In genomic region chr5:98173694-98174093, GRCm38 (mm10) we compare ENCODE assay signal across 35 mouse cellular contexts. TPM values are rescaled to one million over a fixed set of nuclear protein-coding genes. Genes with fewer than 3 reads are reported as not detected.
"Had no signal": no experiment of that assay in that cellular context is flagged by ENCODE, and none has a peak within 500 bp of the region (broad histone marks: within the 10 kb centered on the region; RNA-seq: fewer than 3 reads in every experiment).

No protein-coding gene starts in this region.

- DNase-seq: liver; liver, embryonic 13.5 days; liver, postnatal 0 days; lung, adult 18-20 months; lung, adult 2 months; lung, embryonic 14.5 days; lung, postnatal 10 days; lung, postnatal 14 days; lung, postnatal 36 days; lung, postnatal 4 days; midbrain, embryonic 14.5 days had no signal

- H3K27ac ChIP-seq: limb, embryonic 10.5 days; limb, embryonic 12.5 days; limb, embryonic 13.5 days; limb, embryonic 15.5 days; liver, embryonic 12.5 days; liver, embryonic 13.5 days; liver, embryonic 14.5 days; liver, embryonic 15.5 days; lung, embryonic 15.5 days; macrophage; midbrain, embryonic 10.5 days; midbrain, embryonic 12.5 days; midbrain, embryonic 13.5 days; midbrain, embryonic 15.5 days; neural tube, embryonic 12.5 days had no signal

- H3K9ac ChIP-seq: limb, embryonic 12.5 days; limb, embryonic 13.5 days; limb, embryonic 15.5 days; liver, embryonic 12.5 days; liver, embryonic 13.5 days; liver, embryonic 14.5 days; liver, embryonic 15.5 days; liver, postnatal 0 days; lung, embryonic 14.5 days; lung, embryonic 15.5 days; midbrain, embryonic 12.5 days; midbrain, embryonic 13.5 days; midbrain, embryonic 15.5 days; neural tube, embryonic 12.5 days had no signal

- H3K36me3 ChIP-seq: limb, embryonic 10.5 days; limb, embryonic 12.5 days; limb, embryonic 13.5 days; limb, embryonic 15.5 days; liver, embryonic 12.5 days; liver, embryonic 13.5 days; liver, embryonic 15.5 days; lung, embryonic 15.5 days; midbrain, embryonic 10.5 days; midbrain, embryonic 12.5 days; midbrain, embryonic 13.5 days; midbrain, embryonic 15.5 days; neural tube, embryonic 12.5 days had no signal

- H3K4me3 ChIP-seq: limb, embryonic 10.5 days; limb, embryonic 12.5 days; limb, embryonic 13.5 days; limb, embryonic 15.5 days; liver, embryonic 12.5 days; liver, embryonic 13.5 days; liver, embryonic 15.5 days; lung, embryonic 15.5 days; megakaryocyte, embryonic 14.5 days; midbrain, embryonic 10.5 days; midbrain, embryonic 12.5 days; midbrain, embryonic 13.5 days; midbrain, embryonic 15.5 days; myocyte; neural tube, embryonic 12.5 days had no signal

- H3K4me2 ChIP-seq: limb, embryonic 12.5 days; limb, embryonic 13.5 days; limb, embryonic 15.5 days; liver, embryonic 11.5 days; liver, embryonic 12.5 days; liver, embryonic 13.5 days; liver, embryonic 15.5 days; lung, embryonic 14.5 days; lung, embryonic 15.5 days; midbrain, embryonic 11.5 days; midbrain, embryonic 12.5 days; midbrain, embryonic 13.5 days; midbrain, embryonic 15.5 days; neural tube, embryonic 12.5 days had no signal

- H3K9me3 ChIP-seq: limb, embryonic 10.5 days; limb, embryonic 12.5 days; limb, embryonic 13.5 days; limb, embryonic 15.5 days; liver, embryonic 12.5 days; liver, embryonic 13.5 days; liver, embryonic 15.5 days; lung, embryonic 15.5 days; midbrain, embryonic 10.5 days; midbrain, embryonic 12.5 days; midbrain, embryonic 13.5 days; midbrain, embryonic 15.5 days; neural tube, embryonic 12.5 days had no signal

- H3K4me1 ChIP-seq: liver, embryonic 13.5 days; liver, embryonic 15.5 days had no signal

RNA-seq across cellular contexts. Expression of gene Prdm8, which starts 6.7 kb away (rescaled TPM):
- total RNA-seq: liver, adult 2 months; megakaryocyte progenitor cell, adult 5-6 weeks; megakaryocyte, adult 5-6 weeks; megakaryocyte-erythroid progenitor cell, adult 5-6 weeks; monocyte, adult 5-6 weeks had no signal
- polyA plus RNA-seq: liver, adult 2 months; liver, embryonic 11.5 days; liver, embryonic 12.5 days; liver, embryonic 13.5 days; liver, embryonic 14.5 days; liver, embryonic 15.5 days; liver, embryonic 16.5 days; liver, postnatal 0 days; macrophage had no signal
